Mouse (Mus musculus) spleen, adult 2 months (tissue): ENCODE data around the gene Ndufa10. TPM values are rescaled to one million over a fixed set of nuclear protein-coding genes. Genes with fewer than 3 reads are reported as not detected.
"Not testable (repeated sequence)": the region's sequence is repeated elsewhere in the genome, so short reads cannot be mapped to it uniquely, and the experiment has no call there.

ENCODE experiments used
- DNase-seq, 2 experiments: peaks; one replicate each; pipeline versions ENCODE4 v3.0.0 to v3.0.0-alpha.2; 2012 to 2021; ENCODE audit warnings: low spot score in 2 of 2, low read depth in 1 of 2
- H3K27ac ChIP-seq: fragments of 200-500 bp; 2 replicates; pipeline ENCODE4 v1.5.1; 2012; ENCODE audit warnings: low read length, inconsistent platforms; ENCODE audit not compliant: insufficient read depth
- H3K27me3 ChIP-seq: fragments of 200-500 bp; 2 replicates; pipeline ENCODE4 v1.6.1; 2012; ENCODE audit warnings: mild to moderate bottlenecking, moderate library complexity, low read length, inconsistent platforms; ENCODE audit not compliant: control insufficient read depth, insufficient read depth
- H3K36me3 ChIP-seq: fragments of 200-500 bp; 2 replicates; pipeline ENCODE4 v1.6.1; 2012; ENCODE audit warnings: mild to moderate bottlenecking, low read length, inconsistent platforms; ENCODE audit not compliant: control insufficient read depth, insufficient read depth
- H3K4me1 ChIP-seq: fragments of 200-500 bp; 2 replicates; pipeline ENCODE4 v1.6.1; 2011; ENCODE audit warnings: inconsistent platforms; ENCODE audit not compliant: control insufficient read depth, insufficient read depth, insufficient read length
- H3K4me3 ChIP-seq: fragments of 200-500 bp; 2 replicates; pipeline ENCODE4 v1.5.1; 2011; ENCODE audit warnings: mild to moderate bottlenecking, inconsistent platforms; ENCODE audit not compliant: insufficient read depth, insufficient read length; ENCODE audit errors: extremely low read depth
- CTCF ChIP-seq: fragments of 200-500 bp; IDR thresholded peaks from 2 replicates; pipeline ENCODE4 v1.5.1; 2011; ENCODE audit warnings: mild to moderate bottlenecking, inconsistent platforms; ENCODE audit not compliant: insufficient read depth, insufficient read length, insufficient replicate concordance; ENCODE audit errors: extremely low read depth
- POLR2A ChIP-seq: fragments of 200-500 bp; IDR thresholded peaks from 2 replicates; pipeline ENCODE4 v1.6.1; 2011; ENCODE audit warnings: low read depth, low read length, inconsistent platforms
- WGBS: fragments of 180-500 bp; shearing (Covaris S2); methylation state at CpG from one replicate; pipeline ENCODE4 v1.1.7; 2018; 5-methylcytosine and 5-hydroxymethylcytosine counted together
- polyA plus RNA-seq: library from polyadenylated mRNA; depleted of rRNA; stranded (reverse); fragments of >200 nt; gene quantifications from 2 replicates; pipeline ENCODE4 v1.2.3, GENCODE M21; 2012; rRNA removed

Ndufa10 gene
- 31.8 and 35.8 TPM in 2 replicates for polyA plus RNA-seq

DNA sequence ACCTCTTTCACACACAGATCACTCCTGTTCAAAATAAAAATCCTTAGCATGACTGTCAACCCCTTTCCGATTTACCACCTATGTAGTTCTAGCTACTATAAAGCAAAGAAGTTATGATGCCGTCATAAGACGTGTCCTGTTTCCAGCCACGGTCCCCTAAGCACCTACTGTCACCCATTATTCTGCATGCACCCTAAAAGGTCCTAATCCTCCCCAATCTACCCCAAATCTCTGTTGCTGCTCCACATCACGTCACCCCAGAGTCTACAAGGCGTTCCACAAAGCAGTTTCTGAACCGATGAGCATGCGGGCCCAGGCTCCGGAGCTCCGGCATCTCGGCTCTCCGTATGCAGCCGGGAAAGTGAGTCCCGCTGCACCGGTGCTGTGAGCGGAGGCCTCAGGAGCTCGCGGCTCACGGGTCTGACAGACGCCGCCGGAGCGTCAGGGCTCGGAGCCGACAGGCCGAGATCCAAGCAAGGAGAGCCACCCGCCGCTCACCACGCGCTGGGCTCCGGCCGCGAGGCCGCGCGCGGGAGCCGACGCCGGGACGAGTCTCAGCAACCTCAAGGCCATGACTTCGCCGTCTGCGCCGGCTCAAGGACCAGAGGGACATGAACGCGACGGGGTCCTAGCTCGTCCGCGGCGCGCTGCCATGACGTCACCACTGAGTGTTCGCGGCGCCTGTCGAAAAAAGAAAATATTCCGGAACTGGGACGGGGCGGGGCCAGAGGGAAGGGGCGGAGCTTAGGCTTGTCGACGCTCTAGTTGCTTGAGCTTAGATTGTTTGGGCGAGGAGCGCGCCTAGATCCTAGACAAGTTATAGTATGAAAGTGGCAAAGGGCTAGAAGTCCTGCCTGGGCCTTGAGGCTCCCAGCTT lies at the start of gene Ndufa10:
TSS of gene Ndufa10 (minus strand) at position 696 of the 877 bp plus-strand sequence.
- no peaks in the 10 kb centered on the region for H3K27me3 ChIP-seq
- 1% methylated on average over 67 of the region's 67 CpGs for whole genome bisulfite sequencing
- peak within 1 kb of the TSS; percentile 79 for H3K27ac ChIP-seq
- DNase-seq, result peak; percentile 87 to 88
- peaks cover 10% of the 10 kb centered on the region; the same call in 1 of the 2 replicates for H3K36me3 ChIP-seq
- 0 out of 2 replicates have a peak, but pooled peaks have one; percentile 6 for TF ChIP-seq POLR2A
- TF ChIP-seq CTCF, result no peak
- peaks cover 12% of the 10 kb centered on the region; the same call in 1 of the 2 replicates for H3K4me1 ChIP-seq
- peak within 1 kb of the TSS; percentile 94 for H3K4me3 ChIP-seq

DNA sequence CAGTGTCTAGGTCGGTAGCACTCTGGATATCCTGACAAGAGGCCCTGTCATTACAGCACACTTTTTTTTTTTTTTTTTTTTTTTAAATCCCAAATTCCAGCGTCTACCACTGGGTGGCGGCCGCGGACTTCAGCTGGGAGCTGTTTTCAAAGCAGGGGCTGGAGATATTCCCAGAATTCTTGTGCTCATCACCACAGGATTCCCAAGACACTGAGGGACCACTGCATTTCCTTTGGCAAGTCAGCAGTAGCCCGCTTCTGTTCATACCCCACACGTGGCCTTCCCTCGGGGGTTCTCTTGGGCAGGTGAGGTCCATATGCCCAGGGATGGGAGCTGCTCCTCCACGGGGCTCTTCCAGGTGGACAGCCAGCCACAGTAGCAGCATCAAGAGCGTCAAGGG lies 47.7 kb upstream of the Ndufa10 start:
- no peaks in the 10 kb centered on the region for H3K36me3 ChIP-seq
- TF ChIP-seq CTCF (no peak), POLR2A (no peak)
- no peak for DNase-seq
- no peaks in the 10 kb centered on the region for H3K4me1 ChIP-seq
- WGBS, result 12% methylated on average over 10 of the region's 10 CpGs
- H3K27ac ChIP-seq, result no peak overlapping the region
- H3K27me3 ChIP-seq, result no peaks in the 10 kb centered on the region
- no peak overlapping the region for H3K4me3 ChIP-seq

DNA sequence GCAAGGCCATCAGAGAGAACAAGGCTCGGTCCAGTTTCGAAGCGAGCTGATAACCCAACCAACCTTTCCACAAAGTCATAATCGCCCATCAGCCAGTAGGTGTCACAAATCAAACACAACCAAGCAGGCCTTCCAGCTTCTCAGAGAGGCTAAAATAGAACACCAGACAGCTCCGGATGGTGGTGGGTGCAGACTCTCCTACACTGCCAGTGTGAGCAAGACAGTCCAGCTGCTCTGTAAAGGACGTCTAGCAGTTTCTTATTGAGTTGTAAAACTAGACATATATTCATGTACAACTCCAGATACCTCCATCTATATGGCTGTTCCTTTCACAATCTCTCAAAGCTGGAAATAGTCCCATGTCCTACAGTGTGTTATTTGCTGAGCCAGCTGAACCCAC lies 45.4 kb upstream of the Ndufa10 start:
- DNase-seq, result no peak
- no peaks in the 10 kb centered on the region for H3K27me3 ChIP-seq
- no peak overlapping the region for H3K4me3 ChIP-seq
- no peaks in the 10 kb centered on the region for H3K4me1 ChIP-seq
- H3K27ac ChIP-seq, result no peak overlapping the region
- no peak for TF ChIP-seq CTCF
- TF ChIP-seq POLR2A, result no peak
- 85% methylated on average over 6 of the region's 6 CpGs for WGBS
- no peaks in the 10 kb centered on the region for H3K36me3 ChIP-seq

GRCm38 (mm10) chr1:92518561-92518960 lies 44.9 kb upstream of the Ndufa10 start, which contains the start of gene Olfr1414:
Olfr1414 (minus strand) TSS chr1:92518661.
- DNase-seq, result no peak
- Histone ChIP-seq H3K27ac (no peak within 1 kb of the TSS), H3K4me1 (no peaks in the 10 kb centered on the region), H3K36me3 (no peaks in the 10 kb centered on the region), H3K4me3 (no peak within 1 kb of the TSS), H3K27me3 (no peaks in the 10 kb centered on the region)
- no peak for TF ChIP-seq POLR2A
- TF ChIP-seq CTCF, result no peak
- WGBS, result 76% methylated on average over 3 of the region's 3 CpGs

- no peak for TF ChIP-seq POLR2A
- no peak for DNase-seq
- Histone ChIP-seq H3K4me1 (no peaks in the 10 kb centered on the region), H3K36me3 (no peaks in the 10 kb centered on the region), H3K27me3 (no peaks in the 10 kb centered on the region), H3K4me3 (no peak overlapping the region), H3K27ac (no peak overlapping the region)
- WGBS, result 63% methylated on average over 11 of the region's 11 CpGs
Measured at GRCm38 (mm10) chr1:92515390-92515789, 41.7 kb upstream of the Ndufa10 start.

- not testable (repeated sequence) for H3K4me3 ChIP-seq, H3K27me3 ChIP-seq, H3K36me3 ChIP-seq, H3K27ac ChIP-seq, DNase-seq, H3K4me1 ChIP-seq
- WGBS, result 81% methylated on average over 5 of the region's 5 CpGs
Measured at GRCm38 (mm10) chr1:92511646-92512045, 38.0 kb upstream of the Ndufa10 start.

DNA sequence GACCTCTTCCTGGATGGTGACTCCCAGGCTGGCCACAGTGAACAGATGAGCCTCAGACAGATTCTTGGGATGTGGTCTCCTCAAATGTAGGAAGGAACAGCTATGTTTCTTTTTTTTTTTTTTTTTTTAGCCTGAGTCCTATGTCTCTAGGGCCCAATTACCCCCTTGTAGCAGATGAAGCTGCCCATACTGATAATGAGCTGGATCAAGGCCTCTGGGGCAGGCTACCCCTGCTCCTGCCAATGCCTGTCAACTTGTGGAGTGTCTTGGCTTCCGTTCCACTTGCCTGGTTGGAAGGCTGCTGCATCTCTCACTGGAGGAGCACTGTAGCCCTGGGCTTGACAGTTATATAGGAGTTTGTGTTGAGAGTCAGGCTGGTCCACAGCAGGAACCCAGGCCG lies 22.3 kb upstream of the Ndufa10 start, which contains the start of gene Olfr1415:
TSS of gene Olfr1415 (minus strand) at position 101 of the 400 bp plus-strand sequence.
- Histone ChIP-seq H3K27me3 (no peaks in the 10 kb centered on the region), H3K36me3 (no peaks in the 10 kb centered on the region), H3K4me1 (no peaks in the 10 kb centered on the region), H3K27ac (no peak within 1 kb of the TSS), H3K4me3 (no peak within 1 kb of the TSS)
- 82% methylated on average over 2 of the region's 2 CpGs for WGBS
- DNase-seq, result no peak
- TF ChIP-seq CTCF (no peak), POLR2A (no peak)
